Mouse (Mus musculus): Measurements from ENCODE around the gene 4930502E18Rik. TPM values are rescaled to one million over a fixed set of nuclear protein-coding genes. Genes with fewer than 3 reads are reported as not detected.
"Not testable (repeated sequence)": the region's sequence is repeated elsewhere in the genome, so short reads cannot be mapped to it uniquely, and the experiment has no call there.

4930502E18Rik gene
- 0.10 and 0.11 TPM in 2 replicates for polyA plus RNA-seq (2015; fragmentation: Nextera tagmentation; extraction: Ambion mirVana)

GRCm38 (mm10) chrX:53724596-53724995, at the start of gene 4930502E18Rik:
Gene 4930502E18Rik, plus strand, starts transcription at chrX:53724826.
- H3K4me3 ChIP-seq (replicated peaks), result no peak within 1 kb of the TSS
- H3K36me3 ChIP-seq, result no peaks in the 10 kb centered on the region
- no peak within 1 kb of the TSS for H3K27ac ChIP-seq
- 83% methylated on average over 11 of the region's 11 CpGs for WGBS
- H3K9ac ChIP-seq, result no peak within 1 kb of the TSS
- H3K27me3 ChIP-seq (replicated peaks), result no peaks in the 10 kb centered on the region
- no peaks in the 10 kb centered on the region for H3K4me1 ChIP-seq (replicated peaks)
- no peaks in the 10 kb centered on the region for H3K9me3 ChIP-seq
- no peak within 1 kb of the TSS for H3K4me2 ChIP-seq (replicated peaks)
- no peak for ATAC-seq

- not testable (repeated sequence) for H3K27me3 ChIP-seq (replicated peaks); ATAC-seq; H3K4me3 ChIP-seq (replicated peaks); H3K9ac ChIP-seq; H3K4me1 ChIP-seq (replicated peaks); H3K9me3 ChIP-seq; H3K4me2 ChIP-seq (replicated peaks); H3K36me3 ChIP-seq; H3K27ac ChIP-seq
- 54% methylated on average over 2 of the region's 2 CpGs for WGBS
Observed at GRCm38 (mm10) chrX:53676943-53677342, 47.7 kb upstream of the 4930502E18Rik start.

GRCm38 (mm10) chrX:53682650-53683049, 42.0 kb upstream of the 4930502E18Rik start:
- H3K27me3 ChIP-seq (replicated peaks); H3K36me3 ChIP-seq; H3K4me3 ChIP-seq (replicated peaks); H3K9ac ChIP-seq; H3K9me3 ChIP-seq; H3K4me1 ChIP-seq (replicated peaks); H3K27ac ChIP-seq; H3K4me2 ChIP-seq (replicated peaks); ATAC-seq: not testable (repeated sequence)
- 66% methylated on average over 2 of the region's 3 CpGs for WGBS

GRCm38 (mm10) chrX:53684676-53685075, 40.0 kb upstream of the 4930502E18Rik start:
- H3K4me2 ChIP-seq (replicated peaks); H3K4me1 ChIP-seq (replicated peaks); H3K4me3 ChIP-seq (replicated peaks); H3K27ac ChIP-seq; H3K9me3 ChIP-seq; ATAC-seq; H3K9ac ChIP-seq; H3K27me3 ChIP-seq (replicated peaks); H3K36me3 ChIP-seq: not testable (repeated sequence)
- WGBS, result 78% methylated on average over 2 of the region's 4 CpGs

GRCm38 (mm10) chrX:53692065-53692464, 32.6 kb upstream of the 4930502E18Rik start:
- no peak overlapping the region for H3K9ac ChIP-seq
- H3K27ac ChIP-seq, result no peak overlapping the region
- ATAC-seq, result no peak
- H3K4me2 ChIP-seq (replicated peaks), result no peak overlapping the region
- 60% methylated on average over 2 of the region's 2 CpGs for WGBS
- no peaks in the 10 kb centered on the region for H3K27me3 ChIP-seq (replicated peaks)
- H3K4me1 ChIP-seq (replicated peaks), result no peaks in the 10 kb centered on the region
- H3K9me3 ChIP-seq, result no peaks in the 10 kb centered on the region
- no peaks in the 10 kb centered on the region for H3K36me3 ChIP-seq
- H3K4me3 ChIP-seq (replicated peaks), result no peak overlapping the region

- Histone ChIP-seq H3K27me3 (replicated peaks) (no peaks in the 10 kb centered on the region), H3K4me3 (replicated peaks) (no peak overlapping the region), H3K9ac (no peak overlapping the region), H3K27ac (no peak overlapping the region), H3K4me1 (replicated peaks) (no peaks in the 10 kb centered on the region), H3K4me2 (replicated peaks) (no peak overlapping the region), H3K9me3 (no peaks in the 10 kb centered on the region), H3K36me3 (no peaks in the 10 kb centered on the region)
- 73% methylated on average over 2 of the region's 2 CpGs for WGBS
- no peak for ATAC-seq
Observed at GRCm38 (mm10) chrX:53693141-53693540, 31.5 kb upstream of the 4930502E18Rik start.

GRCm38 (mm10) chrX:53694008-53694777, 30.4 kb upstream of the 4930502E18Rik start:
- 76% methylated on average over 9 of the region's 9 CpGs for WGBS

GRCm38 (mm10) chrX:53699225-53699624, 25.4 kb upstream of the 4930502E18Rik start:
- Histone ChIP-seq H3K27ac (no peak overlapping the region), H3K9ac (no peak overlapping the region), H3K4me2 (replicated peaks) (no peak overlapping the region), H3K4me3 (replicated peaks) (no peak overlapping the region), H3K27me3 (replicated peaks) (no peaks in the 10 kb centered on the region), H3K9me3 (no peaks in the 10 kb centered on the region), H3K4me1 (replicated peaks) (no peaks in the 10 kb centered on the region), H3K36me3 (no peaks in the 10 kb centered on the region)
- WGBS, result 89% methylated on average over 2 of the region's 2 CpGs
- no peak for ATAC-seq

More at GRCm38 (mm10) chrX:53694008-53694777, 30.4 kb upstream of the 4930502E18Rik start:
- H3K9me3 ChIP-seq, result no peaks in the 10 kb centered on the region
- no peak overlapping the region for H3K27ac ChIP-seq
- no peak overlapping the region for H3K4me3 ChIP-seq (replicated peaks)
- no peaks in the 10 kb centered on the region for H3K36me3 ChIP-seq
- H3K4me1 ChIP-seq (replicated peaks), result no peaks in the 10 kb centered on the region
- H3K4me2 ChIP-seq (replicated peaks), result no peak overlapping the region
- no peak; the same call in 1 of the 2 replicates for ATAC-seq
- no peak overlapping the region for H3K9ac ChIP-seq
- no peaks in the 10 kb centered on the region for H3K27me3 ChIP-seq (replicated peaks)

- H3K4me1 ChIP-seq (replicated peaks), result no peaks in the 10 kb centered on the region
- no peaks in the 10 kb centered on the region for H3K36me3 ChIP-seq
- H3K27ac ChIP-seq, result no peak overlapping the region
- ATAC-seq, result no peak
- WGBS, result 82% methylated on average over 3 of the region's 3 CpGs
- no peaks in the 10 kb centered on the region for H3K9me3 ChIP-seq
- no peaks in the 10 kb centered on the region for H3K27me3 ChIP-seq (replicated peaks)
- H3K9ac ChIP-seq, result no peak overlapping the region
- H3K4me3 ChIP-seq (replicated peaks), result no peak overlapping the region
- no peak overlapping the region for H3K4me2 ChIP-seq (replicated peaks)
Observed at GRCm38 (mm10) chrX:53702673-53703072, 22.0 kb upstream of the 4930502E18Rik start.

- no peaks in the 10 kb centered on the region for H3K36me3 ChIP-seq
- no peak overlapping the region for H3K27ac ChIP-seq
- no peak for ATAC-seq
- H3K27me3 ChIP-seq (replicated peaks), result no peaks in the 10 kb centered on the region
- no peak overlapping the region for H3K9ac ChIP-seq
- 63% methylated on average over 2 of the region's 2 CpGs for WGBS
- H3K4me2 ChIP-seq (replicated peaks), result peak overlapping the region; percentile 65
- H3K4me3 ChIP-seq (replicated peaks), result peak overlapping the region; percentile 26; the same call in 1 of the 2 replicates
- no peaks in the 10 kb centered on the region for H3K4me1 ChIP-seq (replicated peaks)
- no peaks in the 10 kb centered on the region for H3K9me3 ChIP-seq
Observed at GRCm38 (mm10) chrX:53715942-53716322, 8.7 kb upstream of the 4930502E18Rik start.

GRCm38 (mm10) chrX:53716323-53717182, 8.1 kb upstream of the 4930502E18Rik start:
- H3K9me3 ChIP-seq, result no peaks in the 10 kb centered on the region
- no peaks in the 10 kb centered on the region for H3K36me3 ChIP-seq
- peak overlapping the region; percentile 65 for H3K4me2 ChIP-seq (replicated peaks)
- WGBS, result 27% methylated on average over 49 of the region's 49 CpGs
- H3K4me3 ChIP-seq (replicated peaks), result peak overlapping the region; percentile 26
- no peak overlapping the region for H3K27ac ChIP-seq
- peak; percentile 82 for ATAC-seq
- H3K9ac ChIP-seq, result no peak overlapping the region
- no peaks in the 10 kb centered on the region for H3K27me3 ChIP-seq (replicated peaks)
- no peaks in the 10 kb centered on the region for H3K4me1 ChIP-seq (replicated peaks)

GRCm38 (mm10) chrX:53728967-53729366, 4.3 kb downstream of the 4930502E18Rik start:
- H3K9ac ChIP-seq, result no peak overlapping the region
- H3K4me2 ChIP-seq (replicated peaks), result no peak overlapping the region
- no peak for ATAC-seq
- H3K27ac ChIP-seq, result no peak overlapping the region
- H3K9me3 ChIP-seq, result no peaks in the 10 kb centered on the region
- no peaks in the 10 kb centered on the region for H3K36me3 ChIP-seq
- WGBS, result 81% methylated on average over 2 of the region's 2 CpGs
- H3K27me3 ChIP-seq (replicated peaks), result no peaks in the 10 kb centered on the region
- H3K4me3 ChIP-seq (replicated peaks), result no peak overlapping the region
- H3K4me1 ChIP-seq (replicated peaks), result no peaks in the 10 kb centered on the region

Measured in intestine, embryonic 15.5 days (tissue).